Mouse (Mus musculus) embryonic facial prominence, embryonic 12.5 days (tissue): ENCODE measurements around the gene Fam155a. TPM values are rescaled to one million over a fixed set of nuclear protein-coding genes. Genes with fewer than 3 reads are reported as not detected.
"Not testable (repeated sequence)": the region's sequence is repeated elsewhere in the genome, so short reads cannot be mapped to it uniquely, and the experiment has no call there.

ENCODE experiments used
- ATAC-seq: fragments of 200-750 bp; cut with Nextera tagmentation; 2 replicates; pipeline ENCODE4 v1.8.0; 2017; ENCODE audit not compliant: insufficient number of reproducible peaks, insufficient read depth, low FRiP score, low TSS enrichment
- H3K27ac ChIP-seq: fragments of 300-500 bp; sonication (generic); 2 replicates; pipeline ENCODE4 v1.5.1; 2016; ENCODE audit warnings: mild to moderate bottlenecking
- H3K27me3 ChIP-seq: fragments of 300-500 bp; sonication (generic); 2 replicates; pipeline ENCODE4 v1.6.1; 2016; ENCODE audit warnings: mild to moderate bottlenecking, moderate library complexity
- H3K36me3 ChIP-seq: fragments of 300-500 bp; sonication (generic); 2 replicates; pipeline ENCODE4 v1.6.1; 2016; ENCODE audit warnings: mild to moderate bottlenecking
- H3K4me1 ChIP-seq: fragments of 300-500 bp; sonication (generic); 2 replicates; pipeline ENCODE4 v1.6.1; 2016
- H3K4me2 ChIP-seq: fragments of 300-500 bp; sonication (generic); replicated peaks from 2 replicates; pipeline ENCODE4 v1.6.1; 2016; ENCODE audit warnings: mild to moderate bottlenecking, moderate library complexity
- H3K4me3 ChIP-seq: fragments of 300-500 bp; sonication (generic); 2 replicates; pipeline ENCODE4 v1.5.1; 2016; ENCODE audit warnings: mild to moderate bottlenecking
- H3K9ac ChIP-seq: fragments of 300-500 bp; sonication (generic); 2 replicates; pipeline ENCODE4 v1.6.1; 2016; ENCODE audit warnings: mild to moderate bottlenecking, moderate library complexity
- H3K9me3 ChIP-seq: fragments of 300-500 bp; sonication (generic); 2 replicates; pipeline ENCODE4 v1.6.1; 2016; ENCODE audit warnings: mild to moderate bottlenecking, moderate library complexity
- WGBS: fragments of 180-500 bp; shearing (Covaris S2); methylation state at CpG from one replicate; pipeline ENCODE4 v1.1.7; 2016; 5-methylcytosine and 5-hydroxymethylcytosine counted together
- polyA plus RNA-seq: library from polyadenylated mRNA; unstranded; fragments of >200 nt; fragmentation: Nextera tagmentation; extraction: Ambion mirVana; gene quantifications from 2 replicates; pipeline ENCODE4 v1.2.1, GENCODE M21; 2016

The Fam155a gene
- polyA plus RNA-seq, 1 experiment from 2014 or later: 1.3 TPM

DNA sequence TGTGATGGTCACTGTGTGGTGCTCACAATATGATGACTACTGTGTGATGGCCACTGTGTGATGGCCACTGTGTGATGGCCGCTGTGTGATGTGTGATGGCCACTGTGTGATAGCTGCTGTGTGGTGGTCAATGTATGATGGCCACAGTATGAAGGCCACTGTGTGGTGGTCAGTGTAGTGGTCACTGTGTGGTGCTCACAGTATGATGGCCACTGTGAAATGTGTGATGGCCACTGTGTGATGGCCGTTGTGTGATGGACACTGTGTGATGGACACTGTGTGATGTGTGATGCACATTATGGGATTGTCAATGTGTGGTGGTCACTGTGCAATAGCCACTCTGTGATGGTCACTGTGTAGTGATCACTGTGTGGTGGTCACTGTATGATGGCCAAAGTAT lies 380.7 kb downstream of the Fam155a start:
- peak; percentile 61; the same call in 1 of the 2 replicates for ATAC-seq
- H3K4me2 ChIP-seq, H3K27me3 ChIP-seq, H3K9me3 ChIP-seq, H3K4me1 ChIP-seq, H3K9ac ChIP-seq, H3K4me3 ChIP-seq, H3K36me3 ChIP-seq, H3K27ac ChIP-seq: not testable (repeated sequence)
- 92% methylated on average over 2 of the region's 2 CpGs for WGBS

- 83% methylated on average over 8 of the region's 8 CpGs for WGBS
- no peaks in the 10 kb centered on the region for H3K4me1 ChIP-seq
- no peak overlapping the region for H3K4me2 ChIP-seq
- no peaks in the 10 kb centered on the region for H3K27me3 ChIP-seq
- H3K27ac ChIP-seq: no peak overlapping the region
- no peak overlapping the region for H3K4me3 ChIP-seq
- no peaks in the 10 kb centered on the region for H3K9me3 ChIP-seq
- H3K36me3 ChIP-seq: no peaks in the 10 kb centered on the region
- no peak overlapping the region for H3K9ac ChIP-seq
- ATAC-seq: no peak
These were observed 401.8 kb downstream of the Fam155a start for GRCm38 (mm10) chr8:9369201-9369600.

DNA sequence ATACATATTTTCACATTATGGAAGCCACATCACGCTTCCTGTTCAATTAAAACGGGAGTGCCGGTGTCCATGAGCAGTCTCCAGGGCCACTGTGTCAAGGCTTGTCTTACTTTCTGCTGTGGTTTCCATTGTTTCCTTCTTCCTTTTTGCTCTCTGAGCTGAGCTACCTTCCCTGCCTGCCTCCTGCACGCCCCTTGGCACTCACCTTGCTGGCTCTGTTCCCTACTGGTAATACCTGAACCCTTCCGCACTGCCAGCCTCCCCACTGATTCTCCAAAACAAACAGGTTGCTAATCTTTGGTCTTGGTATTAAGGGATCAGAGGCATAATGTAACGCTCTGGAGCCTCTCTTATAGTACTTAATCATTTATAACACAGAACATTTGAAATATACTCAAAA lies 403.2 kb downstream of the Fam155a start:
- Histone ChIP-seq H3K27ac (no peak overlapping the region), H3K9me3 (no peaks in the 10 kb centered on the region), H3K4me3 (no peak overlapping the region), H3K4me2 (no peak overlapping the region), H3K36me3 (no peaks in the 10 kb centered on the region), H3K9ac (no peak overlapping the region), H3K27me3 (no peaks in the 10 kb centered on the region), H3K4me1 (no peaks in the 10 kb centered on the region)
- no peak for ATAC-seq
- 71% methylated on average over 6 of the region's 6 CpGs for WGBS

DNA sequence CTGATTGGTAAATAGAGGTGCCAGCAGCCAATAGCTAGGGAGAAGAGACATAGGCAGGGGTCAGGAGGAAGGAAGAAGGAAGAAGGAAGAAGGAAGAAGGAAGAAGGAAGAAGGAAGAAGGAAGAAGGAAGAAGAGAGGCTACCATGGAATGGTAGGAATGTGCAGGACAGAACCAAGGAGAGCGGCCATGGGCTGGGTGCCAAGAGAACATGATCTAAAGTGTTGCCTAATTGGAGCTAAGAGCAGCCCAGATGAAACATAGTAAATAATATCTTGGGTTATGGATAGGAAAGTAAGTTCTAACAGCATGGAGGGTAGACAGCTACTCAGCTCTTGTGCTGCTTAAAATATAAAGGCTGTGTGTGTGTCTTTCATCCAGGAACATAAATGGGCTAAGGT lies 405.6 kb downstream of the Fam155a start:
- 85% methylated on average over 1 of the region's 1 CpGs for WGBS
- H3K4me3 ChIP-seq: no peak overlapping the region
- no peaks in the 10 kb centered on the region for H3K9me3 ChIP-seq
- H3K27me3 ChIP-seq: no peaks in the 10 kb centered on the region
- no peak overlapping the region for H3K27ac ChIP-seq
- H3K4me2 ChIP-seq: no peak overlapping the region
- no peak overlapping the region for H3K9ac ChIP-seq
- no peaks in the 10 kb centered on the region for H3K4me1 ChIP-seq
- H3K36me3 ChIP-seq: no peaks in the 10 kb centered on the region
- ATAC-seq: no peak

DNA sequence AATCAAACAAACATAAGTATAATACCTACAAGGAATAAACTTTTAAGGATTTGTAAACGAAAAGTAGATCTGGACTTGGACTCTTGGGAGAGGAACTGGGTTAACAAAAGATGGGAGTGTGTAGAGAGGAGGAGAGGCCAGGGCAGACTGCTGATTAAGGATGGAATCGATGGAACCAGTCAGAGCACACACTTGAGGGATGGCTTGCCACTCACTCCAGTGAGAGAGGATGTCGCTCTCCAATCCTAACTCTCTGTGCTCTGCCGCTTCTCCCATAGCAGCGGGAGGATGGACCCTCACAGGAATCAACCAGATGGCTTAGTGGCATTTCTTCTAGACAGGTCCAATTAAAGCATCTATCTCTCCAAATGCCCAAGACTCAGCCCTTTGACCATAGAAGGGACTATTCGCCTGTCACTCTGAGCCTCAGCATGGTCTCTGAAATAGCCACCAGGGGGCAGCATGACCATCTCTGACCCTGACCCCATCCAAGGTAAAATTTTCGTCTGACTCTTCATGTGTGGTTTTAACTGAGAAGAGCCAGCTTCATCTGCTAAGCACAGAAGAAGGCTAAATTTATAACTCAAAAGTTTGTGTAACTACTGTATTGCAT lies 422.3 kb downstream of the Fam155a start:
- Histone ChIP-seq H3K27me3 (no peaks in the 10 kb centered on the region), H3K4me1 (no peaks in the 10 kb centered on the region), H3K4me2 (no peak overlapping the region), H3K27ac (no peak overlapping the region), H3K9me3 (no peaks in the 10 kb centered on the region), H3K4me3 (no peak overlapping the region), H3K36me3 (no peaks in the 10 kb centered on the region), H3K9ac (no peak overlapping the region)
- no peak for ATAC-seq
- 53% methylated on average over 7 of the region's 7 CpGs for WGBS

GRCm38 (mm10) chr8:9347163-9347562 lies 423.8 kb downstream of the Fam155a start:
- H3K27ac ChIP-seq: no peak overlapping the region
- no peaks in the 10 kb centered on the region for H3K9me3 ChIP-seq
- H3K9ac ChIP-seq: no peak overlapping the region
- no peaks in the 10 kb centered on the region for H3K4me1 ChIP-seq
- no peaks in the 10 kb centered on the region for H3K27me3 ChIP-seq
- H3K4me2 ChIP-seq: no peak overlapping the region
- no peaks in the 10 kb centered on the region for H3K36me3 ChIP-seq
- 78% methylated on average over 4 of the region's 4 CpGs for WGBS
- H3K4me3 ChIP-seq: no peak overlapping the region
- no peak for ATAC-seq

- Histone ChIP-seq H3K27me3 (no peaks in the 10 kb centered on the region), H3K36me3 (no peaks in the 10 kb centered on the region), H3K4me1 (no peaks in the 10 kb centered on the region), H3K4me3 (no peak overlapping the region), H3K9me3 (no peaks in the 10 kb centered on the region), H3K4me2 (no peak overlapping the region), H3K27ac (no peak overlapping the region), H3K9ac (no peak overlapping the region)
- ATAC-seq: no peak
- WGBS: 76% methylated on average over 4 of the region's 4 CpGs
These were observed 426.8 kb downstream of the Fam155a start for GRCm38 (mm10) chr8:9344136-9344535.

DNA sequence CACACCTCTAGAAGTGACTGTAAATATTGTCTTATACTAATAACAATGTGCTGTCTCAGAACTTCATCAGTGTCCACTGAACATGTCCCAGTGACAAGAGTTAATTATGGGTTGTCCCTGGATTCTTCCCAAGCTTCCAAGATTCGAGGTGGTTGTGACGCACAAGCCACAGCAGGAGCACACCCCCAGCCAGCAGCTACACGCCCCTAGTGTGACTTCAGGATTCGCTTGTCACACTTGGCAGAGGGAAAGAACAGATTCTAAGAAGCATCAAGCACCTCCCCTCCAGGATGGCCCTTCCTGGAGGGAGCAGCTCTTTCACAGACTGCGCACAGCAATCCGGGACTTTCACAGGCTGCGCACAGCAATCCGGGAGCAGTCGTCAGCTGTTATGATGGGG lies 428.0 kb downstream of the Fam155a start:
- ATAC-seq: no peak
- H3K27me3 ChIP-seq: no peaks in the 10 kb centered on the region
- H3K4me2 ChIP-seq: no peak overlapping the region
- H3K9ac ChIP-seq: no peak overlapping the region
- no peak overlapping the region for H3K4me3 ChIP-seq
- H3K4me1 ChIP-seq: no peaks in the 10 kb centered on the region
- H3K36me3 ChIP-seq: no peaks in the 10 kb centered on the region
- H3K9me3 ChIP-seq: no peaks in the 10 kb centered on the region
- H3K27ac ChIP-seq: no peak overlapping the region
- WGBS: 79% methylated on average over 9 of the region's 9 CpGs

DNA sequence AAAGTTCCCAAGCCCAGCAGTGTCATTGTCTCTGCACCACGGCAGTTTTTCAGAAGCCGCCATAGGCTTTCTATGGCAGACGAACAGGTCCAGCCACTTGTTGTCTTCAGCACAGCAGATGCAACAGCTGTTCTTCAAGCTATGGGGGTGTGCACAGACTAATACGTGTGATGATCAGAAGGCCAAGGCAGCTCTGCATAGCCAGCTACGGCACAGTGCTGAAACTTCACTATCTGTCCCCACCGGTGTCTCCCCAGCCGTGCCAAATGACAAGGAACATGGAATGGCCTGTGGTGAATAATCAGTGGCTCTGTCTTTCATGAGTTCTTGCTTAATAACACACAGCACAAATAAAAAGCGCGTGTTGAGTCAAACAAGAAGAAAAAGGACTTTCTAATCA lies 428.4 kb downstream of the Fam155a start:
- no peaks in the 10 kb centered on the region for H3K36me3 ChIP-seq
- no peaks in the 10 kb centered on the region for H3K27me3 ChIP-seq
- ATAC-seq: no peak
- H3K27ac ChIP-seq: no peak overlapping the region
- no peak overlapping the region for H3K4me3 ChIP-seq
- WGBS: 84% methylated on average over 9 of the region's 9 CpGs
- H3K9ac ChIP-seq: no peak overlapping the region
- H3K4me2 ChIP-seq: no peak overlapping the region
- no peaks in the 10 kb centered on the region for H3K9me3 ChIP-seq
- H3K4me1 ChIP-seq: no peaks in the 10 kb centered on the region

- Histone ChIP-seq H3K9me3 (no peaks in the 10 kb centered on the region), H3K4me3 (no peak overlapping the region), H3K4me2 (no peak overlapping the region), H3K4me1 (no peaks in the 10 kb centered on the region), H3K9ac (no peak overlapping the region), H3K36me3 (no peaks in the 10 kb centered on the region), H3K27ac (no peak overlapping the region), H3K27me3 (no peaks in the 10 kb centered on the region)
- WGBS: 88% methylated on average over 8 of the region's 8 CpGs
- no peak for ATAC-seq
These were observed 433.1 kb downstream of the Fam155a start for GRCm38 (mm10) chr8:9337905-9338304.

DNA sequence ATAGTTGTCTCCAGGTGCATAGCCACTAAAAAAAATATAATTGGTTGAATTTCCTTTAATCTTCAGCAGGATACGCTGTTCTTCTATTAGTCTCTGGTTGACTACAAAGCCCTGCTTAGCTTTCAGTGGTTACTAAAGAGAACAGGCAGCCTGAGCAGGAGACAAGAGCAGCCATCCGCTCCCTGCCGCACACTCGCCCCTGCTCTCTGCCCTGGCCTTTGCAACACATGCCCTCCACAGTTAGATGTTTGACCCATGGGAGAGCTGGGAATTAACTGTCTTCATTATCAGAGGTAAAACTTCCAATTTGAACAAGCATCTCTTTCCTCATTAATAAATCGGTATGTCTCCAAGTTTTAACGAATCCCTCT lies 435.0 kb downstream of the Fam155a start:
- WGBS: 54% methylated on average over 6 of the region's 6 CpGs
- H3K9ac ChIP-seq: no peak overlapping the region
- H3K27ac ChIP-seq: no peak overlapping the region
- no peak overlapping the region for H3K4me3 ChIP-seq
- no peaks in the 10 kb centered on the region for H3K4me1 ChIP-seq
- H3K4me2 ChIP-seq: no peak overlapping the region
- no peak for ATAC-seq
- H3K36me3 ChIP-seq: no peaks in the 10 kb centered on the region
- no peaks in the 10 kb centered on the region for H3K27me3 ChIP-seq
- H3K9me3 ChIP-seq: no peaks in the 10 kb centered on the region

DNA sequence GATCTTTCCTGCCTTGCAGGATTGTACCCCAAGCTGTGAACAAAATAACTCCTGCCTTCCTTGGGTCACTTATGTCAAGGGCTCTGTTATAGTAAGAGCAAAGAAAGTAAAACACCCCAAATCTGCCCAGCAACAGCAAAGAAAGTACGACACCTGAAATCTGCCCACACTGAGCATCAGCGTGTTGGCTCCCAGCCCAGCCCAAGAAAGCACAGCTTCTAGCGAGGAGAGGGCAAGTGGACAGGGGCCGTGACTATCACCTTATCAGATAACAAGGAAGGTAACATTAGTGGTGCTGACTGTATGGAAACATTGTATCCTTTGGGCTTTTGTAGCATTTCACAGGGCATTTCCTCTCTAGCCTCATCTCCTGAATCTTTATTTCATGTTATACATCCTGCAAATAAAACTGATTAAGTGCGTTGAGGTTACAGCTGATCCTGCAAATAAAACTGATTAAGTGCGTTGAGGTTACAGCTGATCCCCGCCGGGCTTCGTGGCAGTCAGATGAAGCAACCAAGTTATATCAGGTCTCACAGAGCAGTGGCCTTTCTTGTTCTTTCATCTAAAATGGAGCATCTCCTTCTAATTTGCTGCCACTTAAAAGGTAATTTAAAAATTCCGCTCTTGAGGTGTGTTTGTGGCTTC lies 435.6 kb downstream of the Fam155a start:
- no peaks in the 10 kb centered on the region for H3K27me3 ChIP-seq
- no peak for ATAC-seq
- H3K4me1 ChIP-seq: no peaks in the 10 kb centered on the region
- H3K4me2 ChIP-seq: no peak overlapping the region
- H3K4me3 ChIP-seq: no peak overlapping the region
- H3K9ac ChIP-seq: no peak overlapping the region
- 58% methylated on average over 10 of the region's 10 CpGs for WGBS
- H3K9me3 ChIP-seq: no peaks in the 10 kb centered on the region
- no peaks in the 10 kb centered on the region for H3K36me3 ChIP-seq
- no peak overlapping the region for H3K27ac ChIP-seq
